25 mouse cellular contexts compared by ENCODE assay signal in genomic region chr9:51837716-51838115, GRCm38 (mm10).
DNase-seq lines count a peak whose midpoint lies in the region; ATAC-seq and TF ChIP-seq lines count a peak whose summit lies in the region.
"Had no signal": no experiment of that assay in that cellular context is flagged by ENCODE, and none has a peak within 500 bp of the region (broad histone marks: within the 10 kb centered on the region; RNA-seq: fewer than 3 reads in every experiment).

No protein-coding gene starts in this region.

- TF ChIP-seq EP300 in lung, postnatal 0 days (IDR thresholded peaks at IDR 0.05): no peak

- intact Hi-C loops in heart, postnatal 36 days (cut with DNase I): no loop called here

- no peak overlapping the region for H3K4me2 ChIP-seq in lung, postnatal 0 days (replicated peaks; ENCODE audit: low read depth, low read length)
- no peak overlapping the region for H3K4me2 ChIP-seq in heart, embryonic 12.5 days
- H3K4me2 ChIP-seq: embryonic facial prominence, embryonic 15.5 days; forebrain, embryonic 15.5 days; heart, embryonic 13.5 days; hindbrain, embryonic 12.5 days; limb, embryonic 15.5 days; midbrain, embryonic 15.5 days; neural tube, embryonic 13.5 days had no signal

- no peaks in the 10 kb centered on the region for H3K36me3 ChIP-seq in lung, postnatal 0 days (ENCODE audit: insufficient read depth, low read length)
- no peaks in the 10 kb centered on the region for H3K36me3 ChIP-seq in heart, embryonic 12.5 days
- H3K36me3 ChIP-seq: embryonic facial prominence, embryonic 15.5 days; forebrain, embryonic 15.5 days; G1E; heart, embryonic 13.5 days; hindbrain, embryonic 12.5 days; limb, embryonic 15.5 days had no signal

- TF ChIP-seq POLR2A in brain, embryonic 14.5 days (IDR thresholded peaks at IDR 0.05; ENCODE audit: borderline replicate concordance, extremely low read depth, insufficient read depth, insufficient read length, poor library complexity, severe bottlenecking): no peak

- no peak for TF ChIP-seq CTCF in brain, embryonic 14.5 days (IDR thresholded peaks at IDR 0.05; ENCODE audit: borderline replicate concordance, extremely low read depth, insufficient read depth, insufficient read length)
- TF ChIP-seq CTCF in lung, postnatal 0 days (IDR thresholded peaks at IDR 0.05): no peak

- no peak overlapping the region for H3K9ac ChIP-seq in lung, postnatal 0 days (replicated peaks; ENCODE audit: low read depth)
- H3K9ac ChIP-seq in heart, embryonic 12.5 days: no peak overlapping the region
- H3K9ac ChIP-seq: embryonic facial prominence, embryonic 15.5 days; forebrain, embryonic 15.5 days; heart, embryonic 13.5 days; hindbrain, embryonic 12.5 days; limb, embryonic 15.5 days; liver, embryonic 14.5 days; midbrain, embryonic 15.5 days; neural tube, embryonic 13.5 days had no signal

- ATAC-seq in lung, postnatal 0 days: no peak
- ATAC-seq in heart, embryonic 12.5 days (ENCODE audit: insufficient number of reproducible peaks, low FRiP score): no peak
- ATAC-seq: forebrain, embryonic 15.5 days; intestine, postnatal 0 days; midbrain, embryonic 15.5 days; Patski had no signal

- WGBS in lung, postnatal 0 days: 47% methylated on average over 7 of the region's 7 CpGs
- WGBS in heart, embryonic 12.5 days: 62% methylated on average over 7 of the region's 7 CpGs

- H3K9me3 ChIP-seq in lung, postnatal 0 days (ENCODE audit: low read length): no peaks in the 10 kb centered on the region
- H3K9me3 ChIP-seq in heart, embryonic 12.5 days (replicated peaks): no peaks in the 10 kb centered on the region
- H3K9me3 ChIP-seq: embryonic facial prominence, embryonic 15.5 days; forebrain, embryonic 15.5 days; G1E; heart, embryonic 13.5 days; hindbrain, embryonic 12.5 days; limb, embryonic 15.5 days; midbrain, embryonic 15.5 days; neural tube, embryonic 13.5 days had no signal

- H3K27me3 ChIP-seq in lung, postnatal 0 days (replicated peaks; ENCODE audit: insufficient read depth, low read length): no peaks in the 10 kb centered on the region
- no peaks in the 10 kb centered on the region for H3K27me3 ChIP-seq in heart, embryonic 12.5 days (replicated peaks)
- H3K27me3 ChIP-seq: CH12.LX; embryonic facial prominence, embryonic 15.5 days; forebrain, embryonic 15.5 days; heart, embryonic 13.5 days; hindbrain, embryonic 12.5 days; limb, embryonic 15.5 days; midbrain, embryonic 15.5 days; neural tube, embryonic 13.5 days; Patski had no signal

- peak; percentile 4 to 11 for DNase-seq in heart, adult 18-20 months
- no peak for DNase-seq in heart, postnatal 36 days
- peak; percentile 14 for DNase-seq in brain, embryonic 14.5 days (ENCODE audit: low read depth)
- DNase-seq in lung, postnatal 0 days (ENCODE audit: low spot score): peak; percentile 48
- DNase-seq in skeletal muscle tissue, adult 2 months (ENCODE audit: low read depth, low spot score): peak; percentile 21
- no peak for DNase-seq in cerebellum, adult 11-12 months
- DNase-seq: adrenal gland, adult 2 months; B cell, adult 2 months; cerebellum, adult 9-10 months; heart, postnatal 14 days; kidney, postnatal 25 days had no signal

- H3K4me1 ChIP-seq in lung, postnatal 0 days (ENCODE audit: insufficient read depth, low read depth, low read length): no peaks in the 10 kb centered on the region
- H3K4me1 ChIP-seq in heart, embryonic 12.5 days (replicated peaks): no peaks in the 10 kb centered on the region
- H3K4me1 ChIP-seq: embryonic facial prominence, embryonic 15.5 days; forebrain, embryonic 15.5 days; heart, embryonic 13.5 days; hindbrain, embryonic 12.5 days; limb, embryonic 15.5 days; midbrain, embryonic 15.5 days; neural tube, embryonic 13.5 days had no signal

- H3K27ac ChIP-seq in lung, postnatal 0 days (ENCODE audit: low read length): no peak overlapping the region
- H3K27ac ChIP-seq in heart, embryonic 12.5 days (ENCODE audit: poor library complexity, severe bottlenecking): no peak overlapping the region
- H3K27ac ChIP-seq: embryonic facial prominence, embryonic 15.5 days; forebrain, embryonic 15.5 days; heart, embryonic 13.5 days; hindbrain, embryonic 12.5 days; limb, embryonic 15.5 days; liver, embryonic 14.5 days; midbrain, embryonic 15.5 days; neural tube, embryonic 13.5 days had no signal

- H3K4me3 ChIP-seq in lung, postnatal 0 days (ENCODE audit: low read depth, low read length): no peak overlapping the region
- H3K4me3 ChIP-seq in heart, embryonic 12.5 days: no peak overlapping the region
- H3K4me3 ChIP-seq: embryonic facial prominence, embryonic 15.5 days; forebrain, embryonic 15.5 days; heart, embryonic 13.5 days; hindbrain, embryonic 12.5 days; limb, embryonic 15.5 days; midbrain, embryonic 15.5 days; myocyte; neural tube, embryonic 13.5 days had no signal

Comparison
In these comparisons a context has a peak if more than half of its experiments do, and no peak if none do; other contexts are left out.
1. DNase-seq: peak in heart, adult 18-20 months (2 of 2), brain, embryonic 14.5 days (single experiment), lung, postnatal 0 days (single experiment) and skeletal muscle tissue, adult 2 months (single experiment); none in heart, postnatal 36 days (0 of 2) and cerebellum, adult 11-12 months (single experiment).